14 mouse cellular contexts compared by ENCODE assay signal in the genomic region with DNA sequence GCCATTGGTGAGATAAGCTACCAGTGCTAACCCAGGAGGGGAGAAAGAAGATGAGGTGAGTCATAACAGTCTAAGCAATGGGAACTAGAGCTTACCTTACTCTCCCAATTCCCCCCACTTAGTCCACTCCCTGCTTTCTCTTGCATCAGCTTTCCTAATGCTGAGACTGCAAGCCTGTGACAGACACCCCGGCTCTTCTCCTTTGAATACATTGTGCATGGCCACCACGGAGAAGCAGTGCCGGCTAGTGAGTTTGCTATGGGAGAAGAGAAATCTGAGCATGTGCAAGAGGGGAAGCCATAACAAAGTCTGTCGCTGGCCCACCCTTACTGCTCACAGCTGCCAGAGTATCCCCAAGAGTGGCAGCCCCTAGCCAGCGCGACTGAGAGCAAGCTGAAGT. TPM values are rescaled to one million over a fixed set of nuclear protein-coding genes. Genes with fewer than 3 reads are reported as not detected.
A peak's percentile ranks its signal among the peaks of the same experiment; 100 is the strongest.
DNase-seq lines count a peak whose midpoint lies in the region; ATAC-seq and TF ChIP-seq lines count a peak whose summit lies in the region.
"Had no signal": no experiment of that assay in that cellular context is flagged by ENCODE, and none has a peak within 500 bp of the region (broad histone marks: within the 10 kb centered on the region; RNA-seq: fewer than 3 reads in every experiment).

No protein-coding gene starts in this region.

- dilution Hi-C loops in CH12.LX (cut with MboI; ENCODE audit: extremely low pct_ligation_motif_present, extremely low pct_unique_long_range_greater_than_20kb, low sequenced_read_pairs), result no loop called here

- no peaks in the 10 kb centered on the region for H3K9me3 ChIP-seq in CH12.LX (replicated peaks; ENCODE audit: low read length)
- H3K9me3 ChIP-seq in embryonic facial prominence, embryonic 10.5 days, result peaks cover 5% of the 10 kb centered on the region; the same call in 1 of the 2 replicates
- H3K9me3 ChIP-seq in hindbrain, embryonic 14.5 days (ENCODE audit: control insufficient read depth, low read length), result no peaks in the 10 kb centered on the region
- no peaks in the 10 kb centered on the region for H3K9me3 ChIP-seq in midbrain, embryonic 13.5 days

- peak overlapping the region; percentile 33; the same call in 1 of the 2 replicates for H3K9ac ChIP-seq in CH12.LX (ENCODE audit: insufficient read depth, low read depth)
- no peak overlapping the region for H3K9ac ChIP-seq in hindbrain, embryonic 14.5 days
- H3K9ac ChIP-seq in midbrain, embryonic 13.5 days (replicated peaks), result no peak overlapping the region

- TF ChIP-seq RAD21 in CH12.LX (IDR thresholded peaks at IDR 0.05; ENCODE audit: low read depth, low read length), result no peak

- peak; percentile 80 for TF ChIP-seq EP300 in CH12.LX (IDR thresholded peaks at IDR 0.05; ENCODE audit: low read length)

- H3K79me2 ChIP-seq in CH12.LX (replicated peaks; ENCODE audit: control insufficient read depth, extremely low read depth, insufficient read depth, poor library complexity, severe bottlenecking), result no peaks in the 10 kb centered on the region

- WGBS in embryonic facial prominence, embryonic 10.5 days, result 19% methylated on average over 6 of the region's 6 CpGs
- WGBS in hindbrain, embryonic 14.5 days, result 9% methylated on average over 6 of the region's 6 CpGs
- 12% methylated on average over 6 of the region's 6 CpGs for WGBS in midbrain, embryonic 13.5 days

- no peak for ATAC-seq in hindbrain, embryonic 14.5 days (ENCODE audit: low FRiP score)
- ATAC-seq in midbrain, embryonic 13.5 days, result no peak; the same call in 1 of the 2 replicates
- ATAC-seq in erythroblast, adult 5-6 weeks (replicated peaks; ENCODE audit: low FRiP score, poor library complexity, severe bottlenecking), result no peak
- ATAC-seq: lung, postnatal 0 days had no signal

- H3K27ac ChIP-seq in CH12.LX (ENCODE audit: insufficient read depth, low read depth), result no peak overlapping the region
- H3K27ac ChIP-seq in embryonic facial prominence, embryonic 10.5 days (replicated peaks), result peak overlapping the region; percentile 70
- H3K27ac ChIP-seq in hindbrain, embryonic 14.5 days, result 0 out of 2 replicates have a peak overlapping the region, but pooled peaks have one; percentile 7
- peak overlapping the region; percentile 56 for H3K27ac ChIP-seq in midbrain, embryonic 13.5 days

- no peaks in the 10 kb centered on the region for H3K36me3 ChIP-seq in CH12.LX (replicated peaks in 1 of 2; ENCODE audit: control insufficient read depth in 1 of 2, insufficient read depth in 1 of 2, low read length in 1 of 2)
- no peaks in the 10 kb centered on the region; the same call in 1 of the 2 replicates for H3K36me3 ChIP-seq in embryonic facial prominence, embryonic 10.5 days (replicated peaks)
- H3K36me3 ChIP-seq in hindbrain, embryonic 14.5 days (replicated peaks; ENCODE audit: control insufficient read depth, insufficient read depth), result no peaks in the 10 kb centered on the region
- no peaks in the 10 kb centered on the region for H3K36me3 ChIP-seq in midbrain, embryonic 13.5 days

- in situ Hi-C loops in CH12.LX (cut with MboI; ENCODE audit: low pct_ligation_motif_present, low pct_unique_long_range_greater_than_20kb, low sequenced_read_pairs), result no loop called here

- no peaks in the 10 kb centered on the region for H3K27me3 ChIP-seq in CH12.LX (replicated peaks)
- peaks cover 8% of the 10 kb centered on the region; the same call in 1 of the 2 replicates for H3K27me3 ChIP-seq in embryonic facial prominence, embryonic 10.5 days (replicated peaks; ENCODE audit: low read depth, poor library complexity, severe bottlenecking)
- H3K27me3 ChIP-seq in hindbrain, embryonic 14.5 days (ENCODE audit: control insufficient read depth, insufficient read depth, low read length), result no peaks in the 10 kb centered on the region
- H3K27me3 ChIP-seq in midbrain, embryonic 13.5 days, result peaks cover 3% of the 10 kb centered on the region; the same call in 1 of the 2 replicates

- DNase-seq in CH12.LX (ENCODE audit: extremely low read depth), result peak; percentile 39
- no peak for DNase-seq in embryonic facial prominence, embryonic 10.5 days (ENCODE audit: low spot score)
- no peak for DNase-seq in hindbrain, embryonic 14.5 days (ENCODE audit: low spot score)
- DNase-seq in thymus, postnatal 25 days, result no peak
- no peak for DNase-seq in adrenal gland, adult 2 months
- DNase-seq: adrenal gland, postnatal 10 days; cerebellum, postnatal 36 days; kidney, postnatal 36 days; layer of hippocampus, postnatal 36 days had no signal

- H3K4me2 ChIP-seq in CH12.LX (ENCODE audit: insufficient read depth, low read depth, poor library complexity, severe bottlenecking), result peak overlapping the region; percentile 51
- H3K4me2 ChIP-seq in hindbrain, embryonic 14.5 days (replicated peaks), result no peak overlapping the region
- H3K4me2 ChIP-seq in midbrain, embryonic 13.5 days (replicated peaks), result no peak overlapping the region
- H3K4me2 ChIP-seq: heart, embryonic 11.5 days had no signal

- H3K4me3 ChIP-seq in CH12.LX (replicated peaks in 1 of 3; ENCODE audit: low read depth in 2 of 3, low read length in 2 of 3, poor library complexity in 1 of 3), result no peak overlapping the region
- H3K4me3 ChIP-seq in embryonic facial prominence, embryonic 10.5 days, result no peak overlapping the region
- no peak overlapping the region for H3K4me3 ChIP-seq in hindbrain, embryonic 14.5 days (replicated peaks; ENCODE audit: low read length)
- no peak overlapping the region for H3K4me3 ChIP-seq in midbrain, embryonic 13.5 days (replicated peaks)
- H3K4me3 ChIP-seq: erythroblast, embryonic 14.5 days had no signal

- TF ChIP-seq CTCF in CH12.LX (conservative IDR thresholded peaks at IDR 0.05 in 1 of 2, IDR thresholded peaks at IDR 0.05 in 1 of 2; ENCODE audit: low read depth in 2 of 2, low read length in 2 of 2), result no peak

- TF ChIP-seq POLR2A in CH12.LX (IDR thresholded peaks at IDR 0.05; ENCODE audit: low read depth, low read length), result no peak

- peaks cover 12% of the 10 kb centered on the region in 2 experiments for H3K4me1 ChIP-seq in CH12.LX (ENCODE audit: control insufficient read depth in 1 of 2, insufficient read depth in 2 of 2)
- H3K4me1 ChIP-seq in embryonic facial prominence, embryonic 10.5 days, result peaks cover 45% of the 10 kb centered on the region
- peaks cover 24% of the 10 kb centered on the region for H3K4me1 ChIP-seq in hindbrain, embryonic 14.5 days (replicated peaks; ENCODE audit: control insufficient read depth, insufficient read depth, low read length)
- peaks cover 33% of the 10 kb centered on the region for H3K4me1 ChIP-seq in midbrain, embryonic 13.5 days (replicated peaks)

TF ChIP-seq in CH12.LX, 34 proteins besides CTCF, POLR2A, EP300 and RAD21:
- TF ChIP-seq HCFC1 (IDR thresholded peaks at IDR 0.05; ENCODE audit: low read depth, low read length) (no peak), CHD1 (IDR thresholded peaks at IDR 0.05; ENCODE audit: low read depth, low read length) (no peak), USF1 (IDR thresholded peaks at IDR 0.05; ENCODE audit: low read depth, low read length) (no peak), MAZ (IDR thresholded peaks at IDR 0.05; ENCODE audit: low read depth, low read length) (peak; percentile 63; the same call in 1 of the 2 replicates), ZC3H11A (IDR thresholded peaks at IDR 0.05; ENCODE audit: low read depth, low read length) (no peak), POLR2AphosphoS2 (IDR thresholded peaks at IDR 0.05; ENCODE audit: low read depth, low read length) (no peak), JUN (IDR thresholded peaks at IDR 0.05; ENCODE audit: insufficient read depth, low read depth, low read length) (0 out of 2 replicates have a peak, but pooled peaks have one; percentile 30), RCOR1 (conservative IDR thresholded peaks at IDR 0.05; ENCODE audit: low read depth, low read length) (no peak), MAFK (IDR thresholded peaks at IDR 0.05; ENCODE audit: insufficient replicate concordance, low read length) (peak; percentile 46; the same call in 1 of the 2 replicates), TCF12 (IDR thresholded peaks at IDR 0.05; ENCODE audit: low read depth, low read length) (0 out of 2 replicates have a peak, but pooled peaks have one; percentile 28), KAT2A (IDR thresholded peaks at IDR 0.05; ENCODE audit: insufficient replicate concordance, low read length) (no peak), MXI1 (IDR thresholded peaks at IDR 0.05; ENCODE audit: low read depth, low read length) (no peak; the same call in 1 of the 2 replicates), IRF4 (IDR thresholded peaks at IDR 0.05; ENCODE audit: low read depth, low read length) (peak; percentile 88; the same call in 1 of the 2 replicates), SIN3A (IDR thresholded peaks at IDR 0.05; ENCODE audit: low read length) (no peak), TBP (conservative IDR thresholded peaks at IDR 0.05; ENCODE audit: low read depth, low read length) (0 out of 2 replicates have a peak, but pooled peaks have one; percentile 8), NRF1 (IDR thresholded peaks at IDR 0.05; ENCODE audit: low read depth, low read length) (peak; percentile 66; the same call in 1 of the 2 replicates), JUND (conservative IDR thresholded peaks at IDR 0.05; ENCODE audit: low read depth, low read length) (peak; percentile 58), MYC (IDR thresholded peaks at IDR 0.05; ENCODE audit: low read depth, low read length) (no peak), ZMIZ1 (IDR thresholded peaks at IDR 0.05; ENCODE audit: low read depth, low read length) (no peak), ETS1 (conservative IDR thresholded peaks at IDR 0.05; ENCODE audit: low read depth, low read length) (0 out of 2 replicates have a peak, but pooled peaks have one; percentile 21), SMC3 (IDR thresholded peaks at IDR 0.05; ENCODE audit: low read depth, low read length) (no peak)

RNA-seq across cellular contexts. Expression of gene Trim62, which starts 5.9 kb away (rescaled TPM):
- total RNA-seq in CH12.LX (2012; rRNA removed) (0.98 and 1.1 TPM in 2 replicates), CH12.LX (2014; rRNA removed) (0.40 and 0.46 TPM in 2 replicates)
- 1.8 and 2.7 TPM in 2 replicates for polyA plus RNA-seq in CH12.LX (2012; ENCODE audit: insufficient read length, low read depth)
- polyA plus RNA-seq in embryonic facial prominence, embryonic 10.5 days (2016; fragmentation: Nextera tagmentation; extraction: Ambion mirVana), result 10.6 and 11.9 TPM in 2 replicates
- polyA plus RNA-seq in hindbrain, embryonic 14.5 days (2014; fragmentation: Nextera tagmentation; extraction: Ambion mirVana), result 31.9 and 35.5 TPM in 2 replicates
- polyA plus RNA-seq in midbrain, embryonic 13.5 days (2015; fragmentation: Nextera tagmentation; extraction: Ambion mirVana), result 11.3 and 15.9 TPM in 2 replicates
- not detected in 2 replicates for total RNA-seq in erythroblast, adult 5-6 weeks (2015; ENCODE audit: low replicate concordance)
- not detected in 2 replicates for total RNA-seq in erythroblast, adult 5-6 weeks (2017; ENCODE audit: low replicate concordance)
- total RNA-seq in adrenal gland, adult 2 months (2021), result 10 to 100 TPM in 1 of 2 experiments, 1 to 10 TPM in 1; 8.4 to 12.5 TPM
- polyA plus RNA-seq in adrenal gland, adult 2 months (2012; rRNA removed), result 26.5 and 32.3 TPM in 2 replicates
- polyA plus RNA-seq: erythroblast, embryonic 14.5 days had no signal
